Mouse (Mus musculus) cortical plate, adult 2 months (tissue): ENCODE results near the gene Zfp622.

Experiments
- CTCF ChIP-seq: fragments of 200-500 bp; IDR thresholded peaks from 2 replicates; pipeline ENCODE4 v1.5.1; 2011; ENCODE audit warnings: mild to moderate bottlenecking, control low read depth, low read length; ENCODE audit not compliant: insufficient read depth; ENCODE audit errors: extremely low read depth
- POLR2A ChIP-seq: fragments of 200-500 bp; IDR thresholded peaks from 2 replicates; pipeline ENCODE4 v1.6.1; 2011; ENCODE audit warnings: mild to moderate bottlenecking, low read length, control low read depth; ENCODE audit not compliant: insufficient read depth; ENCODE audit errors: extremely low read depth

GRCm38 (mm10) chr15:26021721-26022120, 37.6 kb downstream of the Zfp622 start:
- TF ChIP-seq POLR2A (no peak), CTCF (no peak)
